In genomic region chr17:47524055-47524454, GRCm38 (mm10) we compare ENCODE assay signal across 13 mouse cellular contexts. TPM values are rescaled to one million over a fixed set of nuclear protein-coding genes. Genes with fewer than 3 reads are reported as not detected.
A peak's percentile ranks its signal among the peaks of the same experiment; 100 is the strongest.
DNase-seq lines count a peak whose midpoint lies in the region; ATAC-seq and TF ChIP-seq lines count a peak whose summit lies in the region.
"Had no signal": no experiment of that assay in that cellular context is flagged by ENCODE, and none has a peak within 500 bp of the region (broad histone marks: within the 10 kb centered on the region; RNA-seq: fewer than 3 reads in every experiment).

No protein-coding gene starts in this region.

- H3K4me2 ChIP-seq in lung, embryonic 16.5 days (ENCODE audit: low read depth, low read length), result no peak overlapping the region
- H3K4me2 ChIP-seq in intestine, embryonic 15.5 days (replicated peaks), result no peak overlapping the region
- H3K4me2 ChIP-seq in myocyte (ENCODE audit: low read depth), result peak overlapping the region; percentile 46
- H3K4me2 ChIP-seq: forebrain, embryonic 12.5 days had no signal

- H3K9ac ChIP-seq in lung, embryonic 16.5 days (ENCODE audit: low read length), result no peak overlapping the region
- no peak overlapping the region for H3K9ac ChIP-seq in intestine, embryonic 15.5 days
- H3K9ac ChIP-seq: forebrain, embryonic 12.5 days had no signal

- H3K9me3 ChIP-seq in heart, embryonic 10.5 days, result no peaks in the 10 kb centered on the region
- H3K9me3 ChIP-seq in lung, embryonic 16.5 days (ENCODE audit: control insufficient read depth, low read length), result no peaks in the 10 kb centered on the region
- H3K9me3 ChIP-seq in intestine, embryonic 15.5 days, result no peaks in the 10 kb centered on the region
- H3K9me3 ChIP-seq: forebrain, embryonic 12.5 days had no signal

- H3K27me3 ChIP-seq in heart, embryonic 10.5 days (ENCODE audit: insufficient read depth, poor library complexity, severe bottlenecking), result no peaks in the 10 kb centered on the region
- H3K27me3 ChIP-seq in lung, embryonic 16.5 days (ENCODE audit: control insufficient read depth, insufficient read depth, low read depth, low read length), result no peaks in the 10 kb centered on the region
- H3K27me3 ChIP-seq in intestine, embryonic 15.5 days (replicated peaks), result no peaks in the 10 kb centered on the region
- H3K27me3 ChIP-seq in myocyte (ENCODE audit: control insufficient read depth, insufficient read depth, insufficient read length), result no peaks in the 10 kb centered on the region
- H3K27me3 ChIP-seq: forebrain, embryonic 12.5 days had no signal

- peak overlapping the region; percentile 98 for H3K27ac ChIP-seq in heart, embryonic 10.5 days
- peak overlapping the region; percentile 99 for H3K27ac ChIP-seq in lung, embryonic 16.5 days (ENCODE audit: low read length)
- H3K27ac ChIP-seq in intestine, embryonic 15.5 days, result peak overlapping the region; percentile 97; the same call in 1 of the 2 replicates

- DNase-seq in heart, embryonic 10.5 days (ENCODE audit: low spot score), result no peak
- no peak for DNase-seq in heart, adult 8-10 months (ENCODE audit: low spot score)
- no peak for DNase-seq in lung, postnatal 14 days
- DNase-seq in adrenal gland, postnatal 14 days, result no peak
- DNase-seq in left cerebral cortex, adult 9 months (ENCODE audit: low spot score in 2 of 2), result no peak
- DNase-seq: adrenal gland, postnatal 25 days; cerebellum, adult 2 months; kidney, postnatal 10 days had no signal

- TF ChIP-seq POLR2A in myocyte (IDR thresholded peaks at IDR 0.05; ENCODE audit: insufficient read length, low read depth), result no peak

- no peaks in the 10 kb centered on the region for H3K79me2 ChIP-seq in myocyte (ENCODE audit: control insufficient read depth, insufficient read depth)

- no peak overlapping the region for H3K4me3 ChIP-seq in heart, embryonic 10.5 days
- no peak overlapping the region for H3K4me3 ChIP-seq in lung, embryonic 16.5 days (ENCODE audit: low read length)
- no peak overlapping the region for H3K4me3 ChIP-seq in intestine, embryonic 15.5 days (replicated peaks)
- H3K4me3 ChIP-seq in myocyte, result no peak overlapping the region
- H3K4me3 ChIP-seq: forebrain, embryonic 12.5 days; left cerebral cortex, adult 2 months had no signal

- H3K36me3 ChIP-seq in heart, embryonic 10.5 days, result no peaks in the 10 kb centered on the region
- no peaks in the 10 kb centered on the region for H3K36me3 ChIP-seq in lung, embryonic 16.5 days (ENCODE audit: control insufficient read depth, insufficient read depth, low read length)
- no peaks in the 10 kb centered on the region for H3K36me3 ChIP-seq in intestine, embryonic 15.5 days
- H3K36me3 ChIP-seq in myocyte (ENCODE audit: control insufficient read depth, insufficient read depth), result no peaks in the 10 kb centered on the region
- H3K36me3 ChIP-seq: forebrain, embryonic 12.5 days had no signal

- peaks cover 80% of the 10 kb centered on the region for H3K4me1 ChIP-seq in heart, embryonic 10.5 days
- H3K4me1 ChIP-seq in lung, embryonic 16.5 days (replicated peaks; ENCODE audit: control insufficient read depth, insufficient read depth, low read length), result peaks cover 58% of the 10 kb centered on the region
- peaks cover 47% of the 10 kb centered on the region for H3K4me1 ChIP-seq in intestine, embryonic 15.5 days (replicated peaks)

- H3ac ChIP-seq in myocyte (ENCODE audit: control insufficient read depth, insufficient read length), result no peak overlapping the region

- 67% methylated on average over 8 of the region's 8 CpGs for WGBS in heart, embryonic 10.5 days
- WGBS in lung, embryonic 16.5 days, result 64% methylated on average over 8 of the region's 8 CpGs
- 59% methylated on average over 7 of the region's 8 CpGs for WGBS in intestine, embryonic 15.5 days

- no peak for ATAC-seq in lung, embryonic 16.5 days (ENCODE audit: low read depth)
- no peak for ATAC-seq in intestine, embryonic 15.5 days

TF ChIP-seq in myocyte, 11 proteins besides CTCF, POLR2A, EP300 and RAD21:
- TF ChIP-seq E2F4 (IDR thresholded peaks at IDR 0.05; ENCODE audit: insufficient read depth), result no peak
- no peak for TF ChIP-seq MAX (IDR thresholded peaks at IDR 0.05; ENCODE audit: low read depth)
- no peak for TF ChIP-seq TCF3 (IDR thresholded peaks at IDR 0.05; ENCODE audit: insufficient read length, low read depth)
- no peak for TF ChIP-seq USF1 (IDR thresholded peaks at IDR 0.05; ENCODE audit: low read depth)
- no peak for TF ChIP-seq CEBPB (IDR thresholded peaks at IDR 0.05; ENCODE audit: insufficient read depth, poor library complexity, severe bottlenecking)
- no peak for TF ChIP-seq MYOG (IDR thresholded peaks at IDR 0.05; ENCODE audit: control insufficient read depth in 1 of 3, insufficient read depth in 1 of 3, insufficient read length in 2 of 3, low read depth in 2 of 3)
- no peak for TF ChIP-seq MYOD1 (IDR thresholded peaks at IDR 0.05; ENCODE audit: control insufficient read depth in 1 of 3, insufficient read length in 2 of 3, low read depth in 2 of 3)
- TF ChIP-seq SRF (IDR thresholded peaks at IDR 0.05; ENCODE audit: control insufficient read depth, insufficient read length, low read depth), result no peak
TF ChIP-seq in myocyte: peak in this region for 0.

RNA-seq across cellular contexts. Expression of gene Ccnd3, which starts 19.2 kb away (rescaled TPM):
- 552 and 644 TPM in 2 replicates for polyA plus RNA-seq in heart, embryonic 10.5 days (2016; fragmentation: Nextera tagmentation; extraction: Ambion mirVana)
- total RNA-seq in heart, adult 8-10 months (2022), result 10 to 100 TPM; 74.4 to 82.2 (median 75.2) TPM
- polyA plus RNA-seq in lung, embryonic 16.5 days (2015; fragmentation: Nextera tagmentation; extraction: Ambion mirVana), result 258 and 277 TPM in 2 replicates
- polyA plus RNA-seq in intestine, embryonic 15.5 days (2015; fragmentation: Nextera tagmentation; extraction: Ambion mirVana), result 394 and 407 TPM in 2 replicates
- 858 TPM for polyA plus RNA-seq in myocyte (2012; fragmentation: generic; extraction: Trizol)
- total RNA-seq in adrenal gland, postnatal 14 days (2021), result 228 and 248 TPM in 2 replicates

RNA-seq across cellular contexts. Expression of gene Taf8, which starts 22.0 kb away (rescaled TPM):
- polyA plus RNA-seq in heart, embryonic 10.5 days (2016; fragmentation: Nextera tagmentation; extraction: Ambion mirVana), result 23.0 and 28.5 TPM in 2 replicates
- 10 to 100 TPM in 2 of 4 experiments, 1 to 10 TPM in 2; 9.1 to 12.5 (median 10.4) TPM for total RNA-seq in heart, adult 8-10 months (2022)
- polyA plus RNA-seq in lung, embryonic 16.5 days (2015; fragmentation: Nextera tagmentation; extraction: Ambion mirVana), result 30.5 and 30.9 TPM in 2 replicates
- 20.4 and 21.9 TPM in 2 replicates for polyA plus RNA-seq in intestine, embryonic 15.5 days (2015; fragmentation: Nextera tagmentation; extraction: Ambion mirVana)
- polyA plus RNA-seq in myocyte (2012; fragmentation: generic; extraction: Trizol), result 13.4 TPM
- total RNA-seq in adrenal gland, postnatal 14 days (2021), result 22.9 and 23.9 TPM in 2 replicates
